Mouse (Mus musculus): Measurements from ENCODE around the gene Zfp770. TPM values are rescaled to one million over a fixed set of nuclear protein-coding genes. Genes with fewer than 3 reads are reported as not detected.

The Zfp770 gene
- total RNA-seq, 2 experiments from 2014 or later: 25.2 to 25.8 TPM

DNA sequence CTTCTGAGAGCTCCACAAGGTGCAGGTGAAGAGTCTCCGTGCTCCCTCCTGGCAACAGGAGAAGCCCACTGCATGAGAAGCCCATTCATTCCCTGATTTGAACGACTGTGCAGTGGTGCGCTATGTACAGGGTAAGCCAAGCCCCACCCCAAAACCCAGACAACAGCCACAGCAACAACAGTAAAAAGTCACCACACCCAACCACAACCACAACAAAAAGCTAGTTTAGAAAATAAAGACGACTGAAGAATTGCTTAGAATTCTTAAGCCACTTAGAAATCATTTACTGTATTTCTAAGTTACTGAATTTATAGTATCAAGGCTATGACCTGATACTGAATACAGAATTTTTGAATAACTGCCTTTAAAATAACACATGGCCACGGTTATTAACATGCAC lies 56.4 kb downstream of the Zfp770 start:
- no peak for DNase-seq (ENCODE audit: low spot score in 2 of 2)

DNA sequence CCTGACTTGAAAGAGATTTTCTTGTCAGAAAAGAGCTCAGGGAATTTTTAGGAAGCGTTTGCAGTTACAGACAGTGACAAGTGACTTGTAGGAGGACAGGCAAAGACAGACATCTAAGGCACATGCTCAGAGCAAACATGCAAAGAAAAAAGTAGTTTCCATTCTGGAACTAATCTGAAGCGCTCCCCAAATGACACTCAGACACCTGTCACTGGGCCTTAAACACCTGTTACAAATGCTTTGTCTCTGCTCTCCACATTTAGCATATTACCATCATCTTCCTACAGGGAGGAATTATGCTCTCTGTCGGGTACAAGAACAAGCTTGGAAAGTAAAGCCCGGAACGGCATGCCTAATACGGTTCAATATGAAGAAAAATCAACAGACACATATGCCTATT lies 57.4 kb downstream of the Zfp770 start:
- DNase-seq (ENCODE audit: low spot score in 2 of 2): peak in 1 of 2 experiments; percentile 2

Small RNA genes lying within 50 kb of the gene (microRNA-seq; reads per million reads assigned to microRNA genes)
- 0.23 to 0.85 reads per million in 2 experiments for gene Mir7002

Other genes with a start within 250 kb of the Zfp770 start
- 10 to 100 TPM; 13.8 to 14.3 TPM for gene Gjd2, start 187.8 kb downstream of the Zfp770 start, total RNA-seq (2021)
- not detected for gene Actc1, start 147.9 kb downstream of the Zfp770 start, total RNA-seq (2021)
- 10 to 100 TPM; 23.5 to 27.6 TPM for gene Aqr, start 14.4 kb downstream of the Zfp770 start, total RNA-seq (2021)